Mouse (Mus musculus) myocyte (in vitro differentiated cells): ENCODE data around the gene Pramel5.
"Not testable (repeated sequence)": the region's sequence is repeated elsewhere in the genome, so short reads cannot be mapped to it uniquely, and the experiment has no call there.

Experiments
- CEBPB ChIP-seq: IDR thresholded peaks from 2 replicates; pipeline ENCODE4 v1.6.1; 2011; ENCODE audit warnings: mild to moderate bottlenecking, moderate library complexity; ENCODE audit not compliant: poor library complexity, insufficient read depth, severe bottlenecking
- E2F4 ChIP-seq: IDR thresholded peaks from one replicate; pipeline ENCODE4 v1.6.1; 2011; ENCODE audit warnings: mild to moderate bottlenecking, control low read depth, moderate library complexity; ENCODE audit not compliant: insufficient read depth
- MAX ChIP-seq: IDR thresholded peaks from one replicate; pipeline ENCODE4 v1.6.1; 2011; ENCODE audit warnings: low read depth, mild to moderate bottlenecking, control low read depth
- MYOD1 ChIP-seq, 3 experiments: IDR thresholded peaks; one replicate each; pipeline ENCODE4 v1.6.1; 2011; ENCODE audit warnings: control low read depth in 2 of 3, low read depth in 2 of 3, mild to moderate bottlenecking in 2 of 3, moderate library complexity in 1 of 3; ENCODE audit not compliant: insufficient read length in 2 of 3, control insufficient read depth in 1 of 3
- MYOG ChIP-seq, 3 experiments: IDR thresholded peaks; one replicate each; pipeline ENCODE4 v1.6.1; 2011; ENCODE audit warnings: control low read depth in 2 of 3, low read depth in 2 of 3, mild to moderate bottlenecking in 2 of 3; ENCODE audit not compliant: insufficient read length in 2 of 3, control insufficient read depth in 1 of 3, insufficient read depth in 1 of 3
- POLR2A ChIP-seq: IDR thresholded peaks from one replicate; pipeline ENCODE4 v1.6.1; 2011; ENCODE audit warnings: low read depth, mild to moderate bottlenecking, control low read depth, moderate library complexity; ENCODE audit not compliant: insufficient read length
- POLR2AphosphoS2 ChIP-seq: IDR thresholded peaks from one replicate; pipeline ENCODE4 v1.6.1; 2011; ENCODE audit warnings: low read depth, control low read depth; ENCODE audit not compliant: insufficient read length
- SRF ChIP-seq: IDR thresholded peaks from one replicate; pipeline ENCODE4 v1.6.1; 2011; ENCODE audit warnings: low read depth; ENCODE audit not compliant: control insufficient read depth, insufficient read length
- TCF12 ChIP-seq: IDR thresholded peaks from one replicate; pipeline ENCODE4 v1.6.1; 2011; ENCODE audit warnings: mild to moderate bottlenecking, control low read depth; ENCODE audit not compliant: poor library complexity, insufficient read depth, severe bottlenecking
- TCF3 ChIP-seq: IDR thresholded peaks from one replicate; pipeline ENCODE4 v1.6.1; 2011; ENCODE audit warnings: low read depth, control low read depth; ENCODE audit not compliant: insufficient read length
- USF1 ChIP-seq: IDR thresholded peaks from one replicate; pipeline ENCODE4 v1.6.1; 2011; ENCODE audit warnings: low read depth, mild to moderate bottlenecking, control low read depth, moderate library complexity

- not testable (repeated sequence) for TF ChIP-seq MYOG (IDR thresholded peaks at IDR 0.05; ENCODE audit: control insufficient read depth in 1 of 3, insufficient read depth in 1 of 3, insufficient read length in 2 of 3, low read depth in 2 of 3); POLR2A; USF1; E2F4; TCF12; MYOD1 (IDR thresholded peaks at IDR 0.05; ENCODE audit: control insufficient read depth in 1 of 3, insufficient read length in 2 of 3, low read depth in 2 of 3); MAX; POLR2AphosphoS2; TCF3; SRF; CEBPB
Measured at GRCm38 (mm10) chr4:144329949-144330348, 49.7 kb upstream of the Pramel5 start, which contains the start of gene Gm13128.
